Mouse (Mus musculus): ENCODE measurements around the gene Pccb. TPM values are rescaled to one million over a fixed set of nuclear protein-coding genes. Genes with fewer than 3 reads are reported as not detected.

The Pccb gene
- total and polyA plus RNA-seq, 2 experiments from 2014 or later: 33.5 to 58.1 TPM

- ATAC-seq (ENCODE audit: low FRiP score) (no peak), DNase-seq (ENCODE audit: low spot score) (no peak)
- Histone ChIP-seq H3K27ac (ENCODE audit: low read depth, low read length) (no peak overlapping the region), H3K27me3 (ENCODE audit: insufficient read depth, low read length) (no peaks in the 10 kb centered on the region), H3K4me2 (ENCODE audit: low read depth, low read length, poor library complexity, severe bottlenecking) (no peak overlapping the region), H3K4me3 (ENCODE audit: low read depth, low read length) (no peak overlapping the region), H3K36me3 (ENCODE audit: insufficient read depth, low read length) (no peaks in the 10 kb centered on the region), H3K9ac (replicated peaks; ENCODE audit: low read length, poor library complexity, severe bottlenecking) (no peak overlapping the region), H3K9me3 (ENCODE audit: low read length) (no peaks in the 10 kb centered on the region), H3K4me1 (ENCODE audit: insufficient read depth, low read length) (no peaks in the 10 kb centered on the region)
- TF ChIP-seq CTCF (IDR thresholded peaks at IDR 0.05): no peak
- 77% methylated on average over 5 of the region's 5 CpGs for WGBS
Observed at GRCm38 (mm10) chr9:101041508-101041907, 6.8 kb upstream of the Pccb start.

- H3K9me3 ChIP-seq (ENCODE audit: low read length): no peaks in the 10 kb centered on the region
- H3K9ac ChIP-seq (replicated peaks; ENCODE audit: low read length, poor library complexity, severe bottlenecking): no peak overlapping the region
- H3K27me3 ChIP-seq (ENCODE audit: insufficient read depth, low read length): no peaks in the 10 kb centered on the region
- H3K4me2 ChIP-seq (ENCODE audit: low read depth, low read length, poor library complexity, severe bottlenecking): no peak overlapping the region
- H3K27ac ChIP-seq (ENCODE audit: low read depth, low read length): no peak overlapping the region
- DNase-seq (ENCODE audit: low spot score) (no peak), ATAC-seq (ENCODE audit: low FRiP score) (no peak)
- 81% methylated on average over 5 of the region's 5 CpGs for WGBS
- no peaks in the 10 kb centered on the region for H3K36me3 ChIP-seq (ENCODE audit: insufficient read depth, low read length)
- no peak overlapping the region for H3K4me3 ChIP-seq (ENCODE audit: low read depth, low read length)
- TF ChIP-seq CTCF (IDR thresholded peaks at IDR 0.05): no peak
- peaks cover 2% of the 10 kb centered on the region; the same call in 1 of the 2 replicates for H3K4me1 ChIP-seq (ENCODE audit: insufficient read depth, low read length)
Observed at GRCm38 (mm10) chr9:101038634-101039033, 3.9 kb upstream of the Pccb start.

DNA sequence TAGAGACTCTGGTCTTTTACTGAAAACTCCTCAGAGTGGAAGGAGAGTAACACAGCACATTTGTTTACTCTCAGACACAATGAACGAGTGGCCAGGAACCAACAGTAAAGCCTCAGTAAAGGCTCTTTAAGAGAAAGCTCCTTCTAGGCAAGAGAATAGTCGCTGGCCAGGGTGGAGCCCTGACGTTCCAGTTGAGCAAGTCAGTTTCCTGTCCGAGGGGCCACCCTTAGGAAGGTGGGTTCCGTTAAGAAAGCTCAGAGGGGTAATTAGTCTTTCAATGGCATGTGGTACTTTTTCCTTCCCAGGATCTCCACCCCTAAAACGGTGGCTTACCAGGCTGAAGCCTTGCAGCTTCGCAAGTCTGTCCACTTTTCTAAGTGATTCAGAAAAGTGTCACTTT, 2.7 kb upstream of the Pccb start:
- ATAC-seq (ENCODE audit: low FRiP score) (no peak), DNase-seq (ENCODE audit: low spot score) (no peak)
- no peak overlapping the region for H3K27ac ChIP-seq (ENCODE audit: low read depth, low read length)
- WGBS: 51% methylated on average over 7 of the region's 7 CpGs
- H3K27me3 ChIP-seq (ENCODE audit: insufficient read depth, low read length): no peaks in the 10 kb centered on the region
- no peaks in the 10 kb centered on the region for H3K36me3 ChIP-seq (ENCODE audit: insufficient read depth, low read length)
- peaks cover 2% of the 10 kb centered on the region; the same call in 1 of the 2 replicates for H3K4me1 ChIP-seq (ENCODE audit: insufficient read depth, low read length)
- no peak for TF ChIP-seq CTCF (IDR thresholded peaks at IDR 0.05)
- no peak overlapping the region for H3K4me3 ChIP-seq (ENCODE audit: low read depth, low read length)
- no peak overlapping the region for H3K4me2 ChIP-seq (ENCODE audit: low read depth, low read length, poor library complexity, severe bottlenecking)
- no peak overlapping the region for H3K9ac ChIP-seq (replicated peaks; ENCODE audit: low read length, poor library complexity, severe bottlenecking)
- H3K9me3 ChIP-seq (ENCODE audit: low read length): no peaks in the 10 kb centered on the region

GRCm38 (mm10) chr9:101036876-101037275, 2.2 kb upstream of the Pccb start:
- no peak for TF ChIP-seq CTCF (IDR thresholded peaks at IDR 0.05)
- no peaks in the 10 kb centered on the region for H3K27me3 ChIP-seq (ENCODE audit: insufficient read depth, low read length)
- no peak overlapping the region for H3K27ac ChIP-seq (ENCODE audit: low read depth, low read length)
- no peaks in the 10 kb centered on the region for H3K9me3 ChIP-seq (ENCODE audit: low read length)
- ATAC-seq (ENCODE audit: low FRiP score) (no peak), DNase-seq (ENCODE audit: low spot score) (no peak)
- WGBS: 86% methylated on average over 2 of the region's 2 CpGs
- H3K4me3 ChIP-seq (ENCODE audit: low read depth, low read length): no peak overlapping the region
- peaks cover 2% of the 10 kb centered on the region; the same call in 1 of the 2 replicates for H3K4me1 ChIP-seq (ENCODE audit: insufficient read depth, low read length)
- H3K9ac ChIP-seq (replicated peaks; ENCODE audit: low read length, poor library complexity, severe bottlenecking): no peak overlapping the region
- no peak overlapping the region for H3K4me2 ChIP-seq (ENCODE audit: low read depth, low read length, poor library complexity, severe bottlenecking)
- H3K36me3 ChIP-seq (ENCODE audit: insufficient read depth, low read length): no peaks in the 10 kb centered on the region

GRCm38 (mm10) chr9:101035836-101036596, 1.3 kb upstream of the Pccb start:
- H3K27ac ChIP-seq (ENCODE audit: low read depth, low read length): peak overlapping the region; percentile 97; the same call in 1 of the 2 replicates
- H3K4me2 ChIP-seq (ENCODE audit: low read depth, low read length, poor library complexity, severe bottlenecking): no peak overlapping the region
- H3K27me3 ChIP-seq (ENCODE audit: insufficient read depth, low read length): no peaks in the 10 kb centered on the region
- no peak overlapping the region for H3K4me3 ChIP-seq (ENCODE audit: low read depth, low read length)
- H3K4me1 ChIP-seq (ENCODE audit: insufficient read depth, low read length): peaks cover 2% of the 10 kb centered on the region; the same call in 1 of the 2 replicates
- ATAC-seq (ENCODE audit: low FRiP score): no peak
- H3K36me3 ChIP-seq (ENCODE audit: insufficient read depth, low read length): peaks cover 6% of the 10 kb centered on the region; the same call in 1 of the 2 replicates
- 86% methylated on average over 11 of the region's 15 CpGs for WGBS
- no peak overlapping the region for H3K9ac ChIP-seq (replicated peaks; ENCODE audit: low read length, poor library complexity, severe bottlenecking)
- no peaks in the 10 kb centered on the region for H3K9me3 ChIP-seq (ENCODE audit: low read length)
- no peak for TF ChIP-seq CTCF (IDR thresholded peaks at IDR 0.05)
- DNase-seq (ENCODE audit: low spot score): no peak

DNA sequence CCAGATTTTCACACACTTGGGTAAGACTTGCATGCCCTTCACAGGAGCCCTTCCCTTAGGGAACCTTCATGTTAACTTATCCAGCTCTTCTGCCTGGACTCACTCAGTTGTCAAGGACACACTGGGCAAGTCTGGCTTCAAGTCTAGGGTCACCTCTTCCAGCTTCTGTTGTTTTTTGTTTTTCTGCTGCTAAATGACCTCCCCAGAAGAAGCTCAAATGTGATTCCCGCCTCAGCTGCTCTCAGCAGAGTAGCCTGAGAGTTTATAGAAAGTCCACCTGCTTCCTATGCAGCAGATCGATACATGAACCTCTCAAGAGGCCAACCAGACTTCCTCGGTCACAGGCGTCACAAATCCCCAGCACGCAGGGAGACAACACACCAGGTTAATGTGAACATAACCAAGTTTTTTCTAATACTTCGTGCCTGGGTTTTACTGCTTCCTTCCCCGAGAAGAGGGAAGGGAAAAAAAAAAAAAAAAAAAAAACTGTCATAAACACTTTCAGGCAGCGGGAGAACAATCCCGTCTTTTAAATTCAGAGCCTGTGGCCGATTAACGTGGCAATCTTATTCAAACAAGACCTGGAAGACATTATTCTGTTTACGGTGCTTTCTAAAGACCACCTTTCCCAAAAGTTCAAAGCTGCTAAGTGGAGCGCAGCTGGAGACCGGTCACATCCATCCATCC, 794 bp downstream of the Pccb start:
- 4% methylated on average over 14 of the region's 14 CpGs for WGBS
- peak overlapping the region; percentile 66 for H3K4me2 ChIP-seq (ENCODE audit: low read depth, low read length, poor library complexity, severe bottlenecking)
- H3K27me3 ChIP-seq (ENCODE audit: insufficient read depth, low read length): no peaks in the 10 kb centered on the region
- H3K27ac ChIP-seq (ENCODE audit: low read depth, low read length): peak overlapping the region; percentile 97
- no peak for TF ChIP-seq CTCF (IDR thresholded peaks at IDR 0.05)
- H3K4me3 ChIP-seq (ENCODE audit: low read depth, low read length): peak overlapping the region; percentile 57
- DNase-seq (ENCODE audit: low spot score): peak; percentile 3
- no peaks in the 10 kb centered on the region for H3K9me3 ChIP-seq (ENCODE audit: low read length)
- peak overlapping the region; percentile 66 for H3K9ac ChIP-seq (replicated peaks; ENCODE audit: low read length, poor library complexity, severe bottlenecking)
- peaks cover 6% of the 10 kb centered on the region; the same call in 1 of the 2 replicates for H3K36me3 ChIP-seq (ENCODE audit: insufficient read depth, low read length)
- no peak for ATAC-seq (ENCODE audit: low FRiP score)
- peaks cover 2% of the 10 kb centered on the region; the same call in 1 of the 2 replicates for H3K4me1 ChIP-seq (ENCODE audit: insufficient read depth, low read length)
